Mouse (Mus musculus): Measurements from ENCODE around the gene A930009A15Rik.

Gene A930009A15Rik

GRCm38 (mm10) chr10:115579076-115579475, 9.3 kb downstream of the A930009A15Rik start:
- in situ Hi-C loops (cut with MboI; ENCODE audit: low sequenced_read_pairs) = no loop called here

- in situ Hi-C loops (cut with MboI; ENCODE audit: low sequenced_read_pairs) = no loop called here
These were observed 9.7 kb downstream of the A930009A15Rik start for GRCm38 (mm10) chr10:115579494-115579893.

GRCm38 (mm10) chr10:115581971-115582370, 12.2 kb downstream of the A930009A15Rik start:
- in situ Hi-C loops (cut with MboI; ENCODE audit: low sequenced_read_pairs) = no loop called here

- in situ Hi-C loops (cut with MboI; ENCODE audit: low sequenced_read_pairs) = no loop called here
These were observed 13.3 kb downstream of the A930009A15Rik start for GRCm38 (mm10) chr10:115583071-115583470.

- in situ Hi-C loops (cut with MboI; ENCODE audit: low sequenced_read_pairs) = no loop called here
These were observed 14.9 kb downstream of the A930009A15Rik start for GRCm38 (mm10) chr10:115584656-115585055.

GRCm38 (mm10) chr10:115585491-115586245, 15.9 kb downstream of the A930009A15Rik start:
- in situ Hi-C loops (cut with MboI; ENCODE audit: low sequenced_read_pairs) = no loop called here

- in situ Hi-C loops (cut with MboI; ENCODE audit: low sequenced_read_pairs) = no loop called here
These were observed 16.8 kb downstream of the A930009A15Rik start for GRCm38 (mm10) chr10:115586246-115587231.

GRCm38 (mm10) chr10:115587301-115587969, 17.6 kb downstream of the A930009A15Rik start, which contains the start of gene Lgr5:
Gene Lgr5 (minus strand): TSS chr10:115587780.
- in situ Hi-C loops (cut with MboI; ENCODE audit: low sequenced_read_pairs) = no loop called here

GRCm38 (mm10) chr10:115587979-115588378, 18.2 kb downstream of the A930009A15Rik start:
- in situ Hi-C loops (cut with MboI; ENCODE audit: low sequenced_read_pairs) = no loop called here

- in situ Hi-C loops (cut with MboI; ENCODE audit: low sequenced_read_pairs) = no loop called here
These were observed 23.4 kb downstream of the A930009A15Rik start for GRCm38 (mm10) chr10:115593221-115593620.

- in situ Hi-C loops (cut with MboI; ENCODE audit: low sequenced_read_pairs) = no loop called here
These were observed 23.9 kb downstream of the A930009A15Rik start for GRCm38 (mm10) chr10:115593651-115594050.

GRCm38 (mm10) chr10:115595748-115596147, 26.0 kb downstream of the A930009A15Rik start:
- in situ Hi-C loops (cut with MboI; ENCODE audit: low sequenced_read_pairs) = no loop called here

GRCm38 (mm10) chr10:115617456-115618287, 47.9 kb downstream of the A930009A15Rik start:
- in situ Hi-C loops (cut with MboI; ENCODE audit: low sequenced_read_pairs) = no loop called here

GRCm38 (mm10) chr10:115618288-115618856, 48.6 kb downstream of the A930009A15Rik start:
- in situ Hi-C loops (cut with MboI; ENCODE audit: low sequenced_read_pairs) = no loop called here

GRCm38 (mm10) chr10:115623481-115623880, 53.7 kb downstream of the A930009A15Rik start:
- in situ Hi-C loops (cut with MboI; ENCODE audit: low sequenced_read_pairs) = no loop called here

GRCm38 (mm10) chr10:115623956-115624671, 54.3 kb downstream of the A930009A15Rik start:
- in situ Hi-C loops (cut with MboI; ENCODE audit: low sequenced_read_pairs) = no loop called here

GRCm38 (mm10) chr10:115624957-115625356, 55.2 kb downstream of the A930009A15Rik start:
- in situ Hi-C loops (cut with MboI; ENCODE audit: low sequenced_read_pairs) = no loop called here

GRCm38 (mm10) chr10:115626678-115627077, 56.9 kb downstream of the A930009A15Rik start:
- in situ Hi-C loops (cut with MboI; ENCODE audit: low sequenced_read_pairs) = no loop called here
